Mouse (Mus musculus): Measurements from ENCODE around the gene Cd55. TPM values are rescaled to one million over a fixed set of nuclear protein-coding genes. Genes with fewer than 3 reads are reported as not detected.

Cd55 gene
- polyA plus RNA-seq (2015; fragmentation: Nextera tagmentation; extraction: Ambion mirVana): 15.1 and 17.4 TPM in 2 replicates

GRCm38 (mm10) chr1:130462084-130462861 is at the start of gene Cd55:
Gene Cd55 (minus strand): TSS chr1:130462744.
- Histone ChIP-seq H3K4me2 (peak within 1 kb of the TSS; percentile 96), H3K27ac (peak within 1 kb of the TSS; percentile 68), H3K9me3 (replicated peaks) (no peaks in the 10 kb centered on the region), H3K36me3 (no peaks in the 10 kb centered on the region), H3K9ac (peak within 1 kb of the TSS; percentile 52), H3K4me1 (replicated peaks) (peaks cover 5% of the 10 kb centered on the region), H3K4me3 (peak within 1 kb of the TSS; percentile 83), H3K27me3 (no peaks in the 10 kb centered on the region)
- under 1% methylated on average over 45 of the region's 45 CpGs for WGBS
- peak; percentile 84 for ATAC-seq (replicated peaks; ENCODE audit: insufficient number of reproducible peaks, insufficient read depth, low FRiP score, low read depth)

GRCm38 (mm10) chr1:130511823-130512370 is 49.4 kb upstream of the Cd55 start:
- Histone ChIP-seq H3K36me3 (no peaks in the 10 kb centered on the region), H3K4me3 (no peak overlapping the region), H3K4me1 (replicated peaks) (peaks cover 7% of the 10 kb centered on the region; the same call in 1 of the 2 replicates), H3K9me3 (replicated peaks) (no peaks in the 10 kb centered on the region), H3K9ac (no peak overlapping the region), H3K27me3 (no peaks in the 10 kb centered on the region), H3K27ac (no peak overlapping the region), H3K4me2 (no peak overlapping the region)
- no peak for ATAC-seq (replicated peaks; ENCODE audit: insufficient number of reproducible peaks, insufficient read depth, low FRiP score, low read depth)
- WGBS: 72% methylated on average over 3 of the region's 3 CpGs

GRCm38 (mm10) chr1:130508957-130509350 is 46.4 kb upstream of the Cd55 start:
- 43% methylated on average over 2 of the region's 2 CpGs for WGBS

GRCm38 (mm10) chr1:130508030-130508956 is 45.7 kb upstream of the Cd55 start:
- Histone ChIP-seq H3K9me3 (replicated peaks) (no peaks in the 10 kb centered on the region), H3K27ac (peak overlapping the region; percentile 5; the same call in 1 of the 2 replicates), H3K9ac (no peak overlapping the region), H3K4me2 (no peak overlapping the region), H3K4me3 (no peak overlapping the region), H3K36me3 (no peaks in the 10 kb centered on the region), H3K27me3 (no peaks in the 10 kb centered on the region), H3K4me1 (replicated peaks) (peaks cover 6% of the 10 kb centered on the region; the same call in 1 of the 2 replicates)
- no peak for ATAC-seq (replicated peaks; ENCODE audit: insufficient number of reproducible peaks, insufficient read depth, low FRiP score, low read depth)
- 52% methylated on average over 6 of the region's 6 CpGs for WGBS

More at GRCm38 (mm10) chr1:130508957-130509350, 46.4 kb upstream of the Cd55 start:
- Histone ChIP-seq H3K4me1 (replicated peaks) (peaks cover 7% of the 10 kb centered on the region; the same call in 1 of the 2 replicates), H3K9ac (no peak overlapping the region), H3K4me3 (no peak overlapping the region), H3K27me3 (no peaks in the 10 kb centered on the region), H3K27ac (peak overlapping the region; percentile 5; the same call in 1 of the 2 replicates), H3K9me3 (replicated peaks) (no peaks in the 10 kb centered on the region), H3K36me3 (no peaks in the 10 kb centered on the region), H3K4me2 (no peak overlapping the region)
- ATAC-seq (replicated peaks; ENCODE audit: insufficient number of reproducible peaks, insufficient read depth, low FRiP score, low read depth): no peak

- no peaks in the 10 kb centered on the region for H3K27me3 ChIP-seq
- H3K36me3 ChIP-seq: no peaks in the 10 kb centered on the region
- 53% methylated on average over 2 of the region's 2 CpGs for WGBS
- no peak overlapping the region for H3K9ac ChIP-seq
- ATAC-seq (replicated peaks; ENCODE audit: insufficient number of reproducible peaks, insufficient read depth, low FRiP score, low read depth): no peak
- no peak overlapping the region for H3K4me2 ChIP-seq
- H3K27ac ChIP-seq: no peak overlapping the region
- H3K9me3 ChIP-seq (replicated peaks): no peaks in the 10 kb centered on the region
- H3K4me3 ChIP-seq: no peak overlapping the region
- H3K4me1 ChIP-seq (replicated peaks): peaks cover 5% of the 10 kb centered on the region; the same call in 1 of the 2 replicates
Observed at GRCm38 (mm10) chr1:130507408-130507807, 44.9 kb upstream of the Cd55 start.

- Histone ChIP-seq H3K9me3 (replicated peaks) (no peaks in the 10 kb centered on the region), H3K4me2 (no peak overlapping the region), H3K36me3 (no peaks in the 10 kb centered on the region), H3K27ac (no peak overlapping the region), H3K9ac (no peak overlapping the region), H3K27me3 (no peaks in the 10 kb centered on the region), H3K4me3 (no peak overlapping the region), H3K4me1 (replicated peaks) (no peaks in the 10 kb centered on the region)
- ATAC-seq (replicated peaks; ENCODE audit: insufficient number of reproducible peaks, insufficient read depth, low FRiP score, low read depth): no peak
- 75% methylated on average over 2 of the region's 2 CpGs for WGBS
Observed at GRCm38 (mm10) chr1:130499962-130500361, 37.4 kb upstream of the Cd55 start.

- H3K4me1 ChIP-seq (replicated peaks): no peaks in the 10 kb centered on the region
- no peak overlapping the region for H3K4me3 ChIP-seq
- ATAC-seq (replicated peaks; ENCODE audit: insufficient number of reproducible peaks, insufficient read depth, low FRiP score, low read depth): no peak
- no peaks in the 10 kb centered on the region for H3K36me3 ChIP-seq
- no peaks in the 10 kb centered on the region for H3K9me3 ChIP-seq (replicated peaks)
- no peaks in the 10 kb centered on the region for H3K27me3 ChIP-seq
- no peak overlapping the region for H3K9ac ChIP-seq
- H3K4me2 ChIP-seq: no peak overlapping the region
- H3K27ac ChIP-seq: no peak overlapping the region
Observed at GRCm38 (mm10) chr1:130498331-130498730, 35.8 kb upstream of the Cd55 start.

- ATAC-seq (replicated peaks; ENCODE audit: insufficient number of reproducible peaks, insufficient read depth, low FRiP score, low read depth): no peak
- WGBS: 64% methylated on average over 10 of the region's 10 CpGs
Observed at GRCm38 (mm10) chr1:130486816-130487545, 24.4 kb upstream of the Cd55 start.

GRCm38 (mm10) chr1:130485828-130486620 is 23.5 kb upstream of the Cd55 start:
- 48% methylated on average over 10 of the region's 10 CpGs for WGBS

More at GRCm38 (mm10) chr1:130486816-130487545, 24.4 kb upstream of the Cd55 start:
- no peaks in the 10 kb centered on the region for H3K36me3 ChIP-seq
- H3K4me1 ChIP-seq (replicated peaks): no peaks in the 10 kb centered on the region
- no peak overlapping the region for H3K4me3 ChIP-seq
- no peak overlapping the region for H3K9ac ChIP-seq
- H3K9me3 ChIP-seq (replicated peaks): no peaks in the 10 kb centered on the region
- H3K27me3 ChIP-seq: no peaks in the 10 kb centered on the region
- no peak overlapping the region for H3K27ac ChIP-seq
- H3K4me2 ChIP-seq: no peak overlapping the region

GRCm38 (mm10) chr1:130485376-130485775 is 22.8 kb upstream of the Cd55 start:
- no peak overlapping the region for H3K4me3 ChIP-seq
- no peaks in the 10 kb centered on the region for H3K27me3 ChIP-seq
- ATAC-seq (replicated peaks; ENCODE audit: insufficient number of reproducible peaks, insufficient read depth, low FRiP score, low read depth): no peak
- no peak overlapping the region for H3K9ac ChIP-seq
- no peaks in the 10 kb centered on the region for H3K36me3 ChIP-seq
- no peak overlapping the region for H3K4me2 ChIP-seq
- no peaks in the 10 kb centered on the region for H3K9me3 ChIP-seq (replicated peaks)
- WGBS: 71% methylated on average over 2 of the region's 2 CpGs
- no peak overlapping the region for H3K27ac ChIP-seq
- H3K4me1 ChIP-seq (replicated peaks): no peaks in the 10 kb centered on the region

More at GRCm38 (mm10) chr1:130485828-130486620, 23.5 kb upstream of the Cd55 start:
- Histone ChIP-seq H3K4me1 (replicated peaks) (no peaks in the 10 kb centered on the region), H3K4me2 (no peak overlapping the region), H3K27ac (no peak overlapping the region), H3K4me3 (no peak overlapping the region), H3K9me3 (replicated peaks) (no peaks in the 10 kb centered on the region), H3K9ac (no peak overlapping the region), H3K36me3 (no peaks in the 10 kb centered on the region), H3K27me3 (no peaks in the 10 kb centered on the region)
- ATAC-seq (replicated peaks; ENCODE audit: insufficient number of reproducible peaks, insufficient read depth, low FRiP score, low read depth): no peak

Data from heart, embryonic 15.5 days (tissue).